Comparison of ENCODE assay signal across 21 mouse cellular contexts in the genomic region with DNA sequence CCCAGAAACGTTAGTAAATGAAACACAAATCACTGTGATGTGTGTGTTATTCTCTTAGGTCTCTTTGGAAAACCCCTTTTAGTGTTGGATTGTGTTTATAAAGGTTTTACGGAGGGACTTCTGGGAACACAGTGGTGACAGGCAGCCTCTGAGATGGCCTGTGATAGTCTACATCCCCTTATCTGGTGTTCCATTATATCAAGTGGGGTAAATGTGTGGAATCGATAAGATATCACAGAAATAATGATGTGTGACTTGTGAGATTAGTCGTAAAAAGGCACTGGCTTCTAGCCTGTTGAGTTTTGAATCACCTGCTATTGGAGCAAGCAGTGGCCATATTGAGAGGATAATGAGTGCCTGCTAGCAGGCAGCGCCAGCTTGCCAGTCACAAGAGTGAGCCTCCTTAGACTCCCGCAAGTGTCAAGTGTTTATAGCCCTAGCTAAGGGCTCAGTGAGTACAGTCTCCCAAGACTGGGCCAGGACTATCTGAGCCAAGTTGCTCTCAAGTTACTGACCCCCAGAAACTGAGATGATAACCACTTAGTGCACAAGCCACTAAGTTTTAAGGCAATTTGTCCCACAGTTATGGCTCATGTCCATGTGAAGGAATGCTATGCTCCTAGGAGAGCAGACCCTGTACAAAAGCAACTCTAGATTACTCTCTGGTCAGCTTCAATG.
A peak's percentile ranks its signal among the peaks of the same experiment; 100 is the strongest.
DNase-seq lines count a peak whose midpoint lies in the region; ATAC-seq and TF ChIP-seq lines count a peak whose summit lies in the region.
"Had no signal": no experiment of that assay in that cellular context is flagged by ENCODE, and none has a peak within 500 bp of the region (broad histone marks: within the 10 kb centered on the region; RNA-seq: fewer than 3 reads in every experiment).

No protein-coding gene starts in this region.

- 50% methylated on average over 6 of the region's 6 CpGs for WGBS in lung, embryonic 16.5 days
- WGBS in lung, adult 2 months = 58% methylated on average over 6 of the region's 6 CpGs

- no peaks in the 10 kb centered on the region for H3K36me3 ChIP-seq in lung, embryonic 16.5 days (ENCODE audit: control insufficient read depth, insufficient read depth, low read length)
- H3K36me3 ChIP-seq: heart, embryonic 12.5 days had no signal

- H3K27me3 ChIP-seq in lung, embryonic 16.5 days (ENCODE audit: control insufficient read depth, insufficient read depth, low read depth, low read length) = no peaks in the 10 kb centered on the region
- H3K27me3 ChIP-seq: heart, embryonic 12.5 days; limb, embryonic 13.5 days; megakaryocyte, embryonic 14.5 days; Patski had no signal

- H3K4me1 ChIP-seq in lung, embryonic 16.5 days (replicated peaks; ENCODE audit: control insufficient read depth, insufficient read depth, low read length) = peaks cover 16% of the 10 kb centered on the region
- H3K4me1 ChIP-seq in lung, adult 2 months (ENCODE audit: control insufficient read depth, insufficient read depth, low read length) = peaks cover 20% of the 10 kb centered on the region

- H3K27ac ChIP-seq in lung, embryonic 16.5 days (ENCODE audit: low read length) = no peak overlapping the region
- H3K27ac ChIP-seq: hindbrain, embryonic 14.5 days; limb, embryonic 13.5 days; stomach, postnatal 0 days had no signal

- intact Hi-C loops in heart, postnatal 25 days (cut with DNase I) = no loop called here

- ATAC-seq in lung, embryonic 16.5 days (ENCODE audit: low read depth) = 0 out of 2 replicates have a peak, but pooled peaks have one; percentile 15
- ATAC-seq in megakaryocyte progenitor cell, adult 5-6 weeks (replicated peaks; ENCODE audit: poor library complexity) = peak; percentile 23; the same call in 1 of the 2 replicates
- ATAC-seq: intestine, embryonic 16.5 days; Patski had no signal

- TF ChIP-seq POLR2A in lung, adult 2 months (IDR thresholded peaks at IDR 0.05; ENCODE audit: borderline replicate concordance, extremely low read depth, low read depth, low read length) = no peak
- TF ChIP-seq POLR2A in brain, embryonic 14.5 days (IDR thresholded peaks at IDR 0.05; ENCODE audit: borderline replicate concordance, extremely low read depth, insufficient read depth, insufficient read length, poor library complexity, severe bottlenecking) = no peak

- H3K9ac ChIP-seq in lung, embryonic 16.5 days (ENCODE audit: low read length) = no peak overlapping the region
- H3K9ac ChIP-seq: heart, embryonic 12.5 days; hindbrain, embryonic 14.5 days; limb, embryonic 13.5 days had no signal

- peak; percentile 49 for DNase-seq in heart, adult 11 months
- DNase-seq in heart, postnatal 25 days (ENCODE audit: low spot score) = no peak
- DNase-seq in lung, adult 2 months = no peak
- DNase-seq in brain, embryonic 14.5 days (ENCODE audit: low read depth) = peak; percentile 45
- DNase-seq in cerebellum, adult 8-10 months = no peak
- DNase-seq: adrenal gland, postnatal 10 days; cerebellum, adult 11-12 months; cerebellum, postnatal 25 days; heart, postnatal 36 days; lung, postnatal 14 days; retina, postnatal 1 day; thymus, postnatal 14 days had no signal

- H3K4me2 ChIP-seq in lung, embryonic 16.5 days (ENCODE audit: low read depth, low read length) = no peak overlapping the region
- H3K4me2 ChIP-seq: heart, embryonic 12.5 days; hindbrain, embryonic 14.5 days; limb, embryonic 13.5 days had no signal

- H3K4me3 ChIP-seq in lung, embryonic 16.5 days (ENCODE audit: low read length) = no peak overlapping the region
- no peak overlapping the region for H3K4me3 ChIP-seq in lung, adult 2 months (replicated peaks; ENCODE audit: extremely low read depth, low read depth, low read length)
- H3K4me3 ChIP-seq: heart, embryonic 12.5 days; limb, embryonic 13.5 days; megakaryocyte, embryonic 14.5 days had no signal

- no peak for TF ChIP-seq CTCF in lung, adult 2 months (IDR thresholded peaks at IDR 0.05; ENCODE audit: insufficient read depth, low read length)
- no peak for TF ChIP-seq CTCF in brain, embryonic 14.5 days (IDR thresholded peaks at IDR 0.05; ENCODE audit: borderline replicate concordance, extremely low read depth, insufficient read depth, insufficient read length)

- H3K9me3 ChIP-seq in lung, embryonic 16.5 days (ENCODE audit: control insufficient read depth, low read length) = no peaks in the 10 kb centered on the region
- H3K9me3 ChIP-seq: heart, embryonic 12.5 days; limb, embryonic 13.5 days had no signal

Comparison
In these comparisons a context has a peak if more than half of its experiments do, and no peak if none do; other contexts are left out.
1. DNase-seq: peak in heart, adult 11 months (single experiment) and brain, embryonic 14.5 days (single experiment); none in heart, postnatal 25 days (single experiment), lung, adult 2 months (single experiment) and cerebellum, adult 8-10 months (single experiment).